In genomic region chr5:30342601-30343015, GRCm38 (mm10) we compare ENCODE assay signal across 8 mouse cellular contexts.
DNase-seq lines count a peak whose midpoint lies in the region; ATAC-seq and TF ChIP-seq lines count a peak whose summit lies in the region.

No protein-coding gene starts in this region.

- TF ChIP-seq CTCF in left cerebral cortex, adult 2 months (IDR thresholded peaks at IDR 0.05), result no peak

- no peak overlapping the region for H3K4me3 ChIP-seq in left cerebral cortex, adult 2 months
- H3K4me3 ChIP-seq in neural tube, embryonic 15.5 days (replicated peaks), result peak overlapping the region; percentile 20

- 10% methylated on average over 17 of the region's 17 CpGs for WGBS in neural tube, embryonic 15.5 days

- no peaks in the 10 kb centered on the region for H3K36me3 ChIP-seq in neural tube, embryonic 15.5 days

- peaks cover 11% of the 10 kb centered on the region; the same call in 1 of the 2 replicates for H3K27me3 ChIP-seq in neural tube, embryonic 15.5 days (replicated peaks)

- peak overlapping the region; percentile 80 for H3K27ac ChIP-seq in left cerebral cortex, adult 2 months
- no peak overlapping the region for H3K27ac ChIP-seq in neural tube, embryonic 15.5 days (replicated peaks)

- H3K4me2 ChIP-seq in neural tube, embryonic 15.5 days, result peak overlapping the region; percentile 55

- peak; percentile 61; the same call in 1 of the 2 replicates for ATAC-seq in neural tube, embryonic 15.5 days (ENCODE audit: low FRiP score)

- intact Hi-C loops in left cerebral cortex, adult 2 months (cut with DNase I), result no loop called here

- DNase-seq in embryo, embryonic 10 days (ENCODE audit: low spot score), result peak; percentile 25
- no peak for DNase-seq in embryo, embryonic 9.5 days (ENCODE audit: extremely low spot score)
- peak; percentile 50 to 59 for DNase-seq in right cerebral cortex, adult 2 months (ENCODE audit: low spot score in 2 of 2)
- no peak for DNase-seq in right cerebral cortex, postnatal 10 days (ENCODE audit: low spot score in 2 of 2)
- DNase-seq in left cerebral cortex, adult 2 months (ENCODE audit: extremely low spot score in 1 of 2, low spot score in 2 of 2), result peak; percentile 32 to 44
- no peak for DNase-seq in adrenal gland, adult 8-10 months
- no peak for DNase-seq in spleen, postnatal 10 days (ENCODE audit: low spot score in 2 of 2)

- H3K9me3 ChIP-seq in neural tube, embryonic 15.5 days (replicated peaks), result no peaks in the 10 kb centered on the region

- 0 out of 2 replicates have a peak overlapping the region, but pooled peaks have one; percentile 5 for H3K9ac ChIP-seq in neural tube, embryonic 15.5 days (replicated peaks)

- peaks cover 10% of the 10 kb centered on the region for H3K4me1 ChIP-seq in neural tube, embryonic 15.5 days

Comparison
In these comparisons a context has a peak if more than half of its experiments do, and no peak if none do; other contexts are left out.
1. DNase-seq: peak in embryo, embryonic 10 days (single experiment), right cerebral cortex, adult 2 months (2 of 2) and left cerebral cortex, adult 2 months (2 of 2); none in embryo, embryonic 9.5 days (single experiment), right cerebral cortex, postnatal 10 days (0 of 2), adrenal gland, adult 8-10 months (single experiment) and spleen, postnatal 10 days (0 of 2).